Mouse (Mus musculus): ENCODE data around the gene Mtmr6. TPM values are rescaled to one million over a fixed set of nuclear protein-coding genes. Genes with fewer than 3 reads are reported as not detected.

Mtmr6 gene
- polyA plus RNA-seq, 1 experiment from 2014 or later = 34.9 TPM

DNA sequence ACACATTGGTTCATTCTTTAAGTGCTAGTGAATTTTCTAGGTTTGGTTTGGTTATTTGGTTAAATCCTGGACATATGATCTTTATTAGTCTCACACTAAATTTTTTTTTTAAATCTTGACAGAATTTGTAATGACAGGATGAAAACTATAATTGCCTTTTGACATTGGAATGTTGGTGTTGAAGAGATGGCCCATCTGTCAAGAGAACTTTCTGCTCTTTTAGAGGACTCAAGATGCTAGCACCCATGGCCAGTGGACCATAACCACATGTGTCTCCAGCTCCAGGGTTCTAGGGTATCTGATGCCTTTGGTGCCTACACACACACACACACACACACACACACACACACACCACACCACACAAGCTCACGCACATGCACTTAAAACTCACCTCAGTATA, 7.2 kb upstream of the Mtmr6 start:
- Histone ChIP-seq H3K27me3 (ENCODE audit: insufficient read depth, low read length) (no peaks in the 10 kb centered on the region), H3K4me1 (ENCODE audit: insufficient read depth) (no peaks in the 10 kb centered on the region), H3K4me2 (no peak overlapping the region), H3K4me3 (ENCODE audit: low read depth, low read length) (no peak overlapping the region), H3K27ac (ENCODE audit: low read depth) (no peak overlapping the region), H3K9me3 (ENCODE audit: low read depth, low read length) (no peaks in the 10 kb centered on the region), H3K9ac (no peak overlapping the region), H3K36me3 (ENCODE audit: insufficient read depth) (no peaks in the 10 kb centered on the region)
- no peak for ATAC-seq (ENCODE audit: insufficient read depth)
- TF ChIP-seq CTCF (IDR thresholded peaks at IDR 0.05; ENCODE audit: low read depth) = no peak
- 88% methylated on average over 1 of the region's 1 CpGs for WGBS
- peak; percentile 61 for DNase-seq

DNA sequence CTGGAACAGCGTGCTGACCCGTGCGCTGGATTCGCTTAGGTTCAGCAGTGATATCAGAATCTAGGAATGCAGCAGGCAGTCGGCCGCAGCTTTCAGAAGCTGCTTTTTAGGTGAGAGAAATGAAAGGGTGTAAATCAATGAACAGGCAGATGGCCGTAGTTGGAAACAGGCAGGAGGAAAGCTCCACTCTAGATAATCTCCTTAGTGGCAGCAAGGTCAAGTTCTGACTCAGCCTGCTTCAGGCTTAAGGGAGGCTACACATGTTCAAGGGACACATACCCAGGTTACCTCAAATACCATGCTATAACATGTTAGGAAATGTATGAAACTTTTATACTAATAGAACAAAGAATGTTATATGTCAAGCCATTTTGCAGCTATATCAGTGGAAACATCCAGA, 2.7 kb upstream of the Mtmr6 start:
- H3K27me3 ChIP-seq (ENCODE audit: insufficient read depth, low read length) = no peaks in the 10 kb centered on the region
- H3K27ac ChIP-seq (ENCODE audit: low read depth) = no peak overlapping the region
- TF ChIP-seq CTCF (IDR thresholded peaks at IDR 0.05; ENCODE audit: low read depth) = no peak
- no peaks in the 10 kb centered on the region for H3K36me3 ChIP-seq (ENCODE audit: insufficient read depth)
- no peak overlapping the region for H3K9ac ChIP-seq
- DNase-seq = no peak
- WGBS = 54% methylated on average over 7 of the region's 7 CpGs
- no peaks in the 10 kb centered on the region for H3K4me1 ChIP-seq (ENCODE audit: insufficient read depth)
- no peaks in the 10 kb centered on the region for H3K9me3 ChIP-seq (ENCODE audit: low read depth, low read length)
- H3K4me3 ChIP-seq (ENCODE audit: low read depth, low read length) = no peak overlapping the region
- H3K4me2 ChIP-seq = no peak overlapping the region
- ATAC-seq (ENCODE audit: insufficient read depth) = no peak

DNA sequence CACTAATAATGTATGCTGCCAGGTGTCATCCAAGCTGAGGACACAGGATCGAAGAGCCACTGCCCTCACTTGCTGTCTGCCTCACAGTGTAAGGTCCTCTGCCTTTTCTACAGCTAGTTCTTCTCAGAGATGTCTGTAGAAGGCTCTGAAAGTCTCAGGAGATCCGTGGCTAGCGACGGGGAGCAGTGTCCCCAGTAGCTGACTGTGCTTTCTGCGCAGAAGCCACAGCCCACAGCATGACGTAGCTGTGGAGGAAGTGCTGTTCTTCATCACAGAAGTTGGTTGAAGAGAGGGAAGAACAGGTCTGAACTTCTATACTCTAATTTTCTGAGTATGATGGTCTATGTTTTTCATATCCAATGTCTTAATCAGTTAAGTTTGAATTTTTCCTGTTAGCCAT, 4.3 kb downstream of the Mtmr6 start:
- Histone ChIP-seq H3K4me1 (ENCODE audit: insufficient read depth) (no peaks in the 10 kb centered on the region), H3K27ac (ENCODE audit: low read depth) (no peak overlapping the region), H3K9me3 (ENCODE audit: low read depth, low read length) (no peaks in the 10 kb centered on the region), H3K27me3 (ENCODE audit: insufficient read depth, low read length) (no peaks in the 10 kb centered on the region), H3K4me2 (no peak overlapping the region), H3K9ac (no peak overlapping the region), H3K4me3 (ENCODE audit: low read depth, low read length) (no peak overlapping the region), H3K36me3 (ENCODE audit: insufficient read depth) (no peaks in the 10 kb centered on the region)
- DNase-seq (no peak), ATAC-seq (ENCODE audit: insufficient read depth) (no peak)
- 92% methylated on average over 6 of the region's 6 CpGs for WGBS
- no peak for TF ChIP-seq CTCF (IDR thresholded peaks at IDR 0.05; ENCODE audit: low read depth)

DNA sequence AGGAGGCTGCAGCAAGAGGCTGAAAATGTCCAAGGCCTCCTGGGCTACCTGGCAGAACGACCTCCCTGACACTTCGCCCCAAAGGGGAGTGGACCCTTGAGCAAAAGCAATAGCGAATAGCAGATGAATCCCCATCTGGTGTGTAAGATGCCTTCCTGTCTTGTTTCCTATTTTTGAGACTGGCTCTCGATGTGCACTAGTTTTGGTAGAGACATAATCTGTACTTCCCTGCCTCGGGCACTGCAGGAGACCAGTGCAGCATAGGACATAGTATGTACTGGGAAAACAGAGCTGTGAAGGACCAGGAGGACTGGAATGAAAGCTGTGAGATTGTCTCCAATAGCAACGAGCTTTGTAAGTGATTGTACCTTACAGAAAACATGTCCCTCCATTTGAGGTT, 8.3 kb downstream of the Mtmr6 start:
- Histone ChIP-seq H3K9ac (no peak overlapping the region), H3K4me2 (no peak overlapping the region), H3K36me3 (ENCODE audit: insufficient read depth) (no peaks in the 10 kb centered on the region), H3K4me1 (ENCODE audit: insufficient read depth) (no peaks in the 10 kb centered on the region), H3K9me3 (ENCODE audit: low read depth, low read length) (no peaks in the 10 kb centered on the region), H3K27ac (ENCODE audit: low read depth) (no peak overlapping the region), H3K27me3 (ENCODE audit: insufficient read depth, low read length) (no peaks in the 10 kb centered on the region), H3K4me3 (ENCODE audit: low read depth, low read length) (no peak overlapping the region)
- ATAC-seq (ENCODE audit: insufficient read depth) = no peak
- no peak for DNase-seq
- no peak for TF ChIP-seq CTCF (IDR thresholded peaks at IDR 0.05; ENCODE audit: low read depth)
- WGBS = 74% methylated on average over 6 of the region's 6 CpGs

DNA sequence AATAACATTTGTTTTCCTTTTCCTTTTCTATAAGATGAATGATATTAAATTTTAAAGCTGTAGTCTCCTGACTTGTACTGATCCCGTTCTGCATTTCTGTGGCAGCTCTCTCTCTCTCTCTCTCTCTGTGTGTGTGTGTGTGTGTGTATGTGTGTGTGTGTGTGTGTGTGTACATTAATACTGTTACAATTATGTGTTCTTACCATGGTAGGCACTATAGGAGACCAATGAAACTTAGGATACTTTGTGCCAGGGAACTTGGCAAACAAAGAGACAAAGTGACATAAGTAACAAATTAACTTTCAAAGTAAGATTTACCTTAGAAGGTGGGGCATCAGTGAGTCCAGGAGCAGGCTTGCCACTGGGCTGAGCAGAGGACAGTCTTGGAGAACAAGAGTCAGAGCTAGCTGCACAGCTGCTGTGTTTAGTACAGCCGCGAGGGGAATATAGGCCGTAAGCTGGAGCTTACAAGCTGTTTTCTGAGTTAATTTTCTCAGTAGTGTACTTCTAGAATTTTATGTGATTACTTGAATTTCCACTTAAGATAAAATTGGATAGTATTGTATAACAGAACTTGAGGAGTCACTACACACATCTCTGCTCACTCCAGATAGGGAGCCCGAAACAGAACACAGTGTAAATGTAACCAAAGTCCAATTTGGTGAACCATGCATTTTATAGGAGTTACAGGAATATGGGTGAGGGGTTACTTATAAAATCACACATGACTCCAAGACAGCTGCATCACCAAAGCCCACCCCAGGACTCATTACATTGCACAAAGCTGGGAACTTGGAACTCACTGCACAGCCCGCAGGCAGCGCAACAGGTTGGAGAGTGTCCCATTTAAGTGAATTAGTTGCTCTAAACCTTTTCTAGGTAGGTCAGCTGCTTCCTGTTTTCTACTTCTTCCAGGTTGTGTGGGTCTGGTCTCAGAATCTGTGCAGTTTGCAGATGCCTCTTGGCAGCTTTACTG, 10.6 kb downstream of the Mtmr6 start:
- H3K4me2 ChIP-seq = no peak overlapping the region
- 84% methylated on average over 7 of the region's 7 CpGs for WGBS
- H3K9me3 ChIP-seq (ENCODE audit: low read depth, low read length) = no peaks in the 10 kb centered on the region
- no peak overlapping the region for H3K27ac ChIP-seq (ENCODE audit: low read depth)
- no peak overlapping the region for H3K4me3 ChIP-seq (ENCODE audit: low read depth, low read length)
- H3K36me3 ChIP-seq (ENCODE audit: insufficient read depth) = no peaks in the 10 kb centered on the region
- no peak for TF ChIP-seq CTCF (IDR thresholded peaks at IDR 0.05; ENCODE audit: low read depth)
- H3K4me1 ChIP-seq (ENCODE audit: insufficient read depth) = no peaks in the 10 kb centered on the region
- no peaks in the 10 kb centered on the region for H3K27me3 ChIP-seq (ENCODE audit: insufficient read depth, low read length)
- ATAC-seq (ENCODE audit: insufficient read depth) (no peak), DNase-seq (no peak)
- H3K9ac ChIP-seq = no peak overlapping the region

DNA sequence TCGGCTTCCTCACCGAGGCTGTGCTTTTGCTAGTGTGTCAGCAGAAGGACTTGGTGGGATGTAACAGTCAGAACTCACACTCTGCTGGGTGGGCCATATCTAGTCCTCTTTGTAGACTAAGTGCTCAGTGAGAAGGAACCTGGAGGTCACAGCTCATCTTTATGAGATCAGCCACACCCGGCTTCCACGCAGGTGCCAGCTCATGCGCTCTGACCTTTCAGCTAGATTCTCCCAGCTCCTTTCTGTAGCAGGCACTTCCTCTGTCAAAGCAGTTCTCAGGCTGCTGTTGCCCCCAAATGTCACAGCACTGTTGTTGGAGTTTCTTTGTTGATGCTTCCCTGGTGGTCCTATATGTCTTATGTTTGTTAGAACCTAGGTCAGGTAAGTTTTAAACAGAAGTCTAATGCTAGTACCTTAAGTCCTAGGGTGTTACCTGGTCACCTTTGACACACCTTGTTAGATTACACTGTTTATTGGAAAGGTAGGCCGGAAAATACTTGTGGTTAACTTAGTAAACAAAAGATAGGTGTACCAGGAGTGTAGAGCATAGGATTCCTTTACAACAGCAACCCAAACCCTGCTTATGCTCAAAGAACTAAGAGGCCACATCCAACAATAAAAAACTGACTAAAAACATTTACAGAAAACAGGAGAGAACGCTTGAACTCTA, 21.3 kb downstream of the Mtmr6 start:
- DNase-seq = no peak
- Histone ChIP-seq H3K36me3 (ENCODE audit: insufficient read depth) (peaks cover 30% of the 10 kb centered on the region), H3K9ac (no peak overlapping the region), H3K4me3 (ENCODE audit: low read depth, low read length) (no peak overlapping the region), H3K9me3 (ENCODE audit: low read depth, low read length) (no peaks in the 10 kb centered on the region), H3K27me3 (ENCODE audit: insufficient read depth, low read length) (no peaks in the 10 kb centered on the region), H3K4me1 (ENCODE audit: insufficient read depth) (no peaks in the 10 kb centered on the region), H3K4me2 (no peak overlapping the region), H3K27ac (ENCODE audit: low read depth) (no peak overlapping the region)
- no peak for ATAC-seq (ENCODE audit: insufficient read depth)
- TF ChIP-seq CTCF (IDR thresholded peaks at IDR 0.05; ENCODE audit: low read depth) = no peak
- 83% methylated on average over 7 of the region's 7 CpGs for WGBS

DNA sequence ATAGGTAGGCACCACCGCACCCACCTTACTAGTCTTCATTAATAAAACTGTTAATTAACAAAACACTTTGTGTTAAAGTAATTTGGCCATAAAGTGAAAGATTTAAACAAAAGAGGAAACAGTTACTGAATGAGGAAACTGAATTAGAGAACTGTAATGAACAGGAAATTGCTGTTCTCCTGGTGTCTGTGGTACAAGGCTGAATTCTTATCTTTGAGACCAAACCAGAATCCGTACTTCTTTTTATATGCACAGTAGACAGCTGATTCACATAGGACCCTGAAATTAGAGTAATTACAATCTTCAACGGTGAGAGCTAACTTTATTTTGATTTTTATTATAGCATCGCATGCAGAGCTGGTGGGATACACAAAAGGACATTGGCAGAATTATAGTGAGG, 25.3 kb downstream of the Mtmr6 start:
- no peak for DNase-seq
- no peaks in the 10 kb centered on the region for H3K9me3 ChIP-seq (ENCODE audit: low read depth, low read length)
- no peak overlapping the region for H3K27ac ChIP-seq (ENCODE audit: low read depth)
- H3K4me1 ChIP-seq (ENCODE audit: insufficient read depth) = no peaks in the 10 kb centered on the region
- peaks cover 23% of the 10 kb centered on the region for H3K36me3 ChIP-seq (ENCODE audit: insufficient read depth)
- no peak for ATAC-seq (ENCODE audit: insufficient read depth)
- TF ChIP-seq CTCF (IDR thresholded peaks at IDR 0.05; ENCODE audit: low read depth) = no peak
- H3K4me2 ChIP-seq = no peak overlapping the region
- H3K9ac ChIP-seq = no peak overlapping the region
- no peaks in the 10 kb centered on the region for H3K27me3 ChIP-seq (ENCODE audit: insufficient read depth, low read length)
- 87% methylated on average over 4 of the region's 4 CpGs for WGBS
- H3K4me3 ChIP-seq (ENCODE audit: low read depth, low read length) = no peak overlapping the region

Measured in lung, embryonic 14.5 days (tissue).